Mouse (Mus musculus) liver, embryonic 14.5 days (tissue): Measurements from ENCODE around the gene Sertad4. TPM values are rescaled to one million over a fixed set of nuclear protein-coding genes. Genes with fewer than 3 reads are reported as not detected.

Experiments
- ATAC-seq: fragments of 200-750 bp; cut with Nextera tagmentation; 2 replicates; pipeline ENCODE4 v1.8.0; 2017; ENCODE audit warnings: moderate number of reproducible peaks, mild to moderate bottlenecking, moderate library complexity; ENCODE audit not compliant: insufficient read depth
- DNase-seq, 3 experiments: peaks; one replicate each; pipeline ENCODE4 v3.0.0-alpha.2; 2012 to 2013; ENCODE audit warnings: low read depth in 3 of 3, low spot score in 3 of 3
- H3K27ac ChIP-seq: fragments of 300-500 bp; sonication (generic); 2 replicates; pipeline ENCODE4 v1.5.1; 2014; ENCODE audit warnings: moderate library complexity, mild to moderate bottlenecking, control low read depth, inconsistent platforms
- H3K27me3 ChIP-seq: fragments of 300-500 bp; sonication (generic); 2 replicates; pipeline ENCODE4 v1.6.1; 2014; ENCODE audit warnings: mild to moderate bottlenecking, low read length, moderate library complexity; ENCODE audit not compliant: control insufficient read depth, insufficient read depth
- H3K36me3 ChIP-seq: fragments of 300-500 bp; sonication (generic); replicated peaks from 2 replicates; pipeline ENCODE4 v1.6.1; 2014; ENCODE audit warnings: low read depth; ENCODE audit not compliant: control insufficient read depth, insufficient read depth
- H3K4me1 ChIP-seq, 2 experiments: fragments of 200-500 bp in 1 of 2; fragments of 300-500 bp in 1 of 2; sonication (generic) in 1 of 2; replicated peaks; 2 replicates each; pipeline ENCODE4 v1.6.1; 2012 to 2014; ENCODE audit warnings: antibody characterized with exemption in 1 of 2, inconsistent platforms in 1 of 2, low read length in 1 of 2; ENCODE audit not compliant: control insufficient read depth in 2 of 2, insufficient read depth in 2 of 2
- H3K4me2 ChIP-seq: fragments of 300-500 bp; sonication (generic); 2 replicates; pipeline ENCODE4 v1.6.1; 2014; ENCODE audit warnings: low read depth, mild to moderate bottlenecking, control low read depth, moderate library complexity
- H3K4me3 ChIP-seq, 2 experiments: fragments of 200-500 bp in 1 of 2; fragments of 300-500 bp in 1 of 2; sonication (generic) in 1 of 2; 2 replicates each; pipeline ENCODE4 v1.5.1; 2012 to 2014; ENCODE audit warnings: low read depth in 2 of 2, low read length in 2 of 2, mild to moderate bottlenecking in 2 of 2, control low read depth in 1 of 2, inconsistent platforms in 1 of 2, moderate library complexity in 1 of 2; ENCODE audit not compliant: insufficient read depth in 1 of 2
- H3K9ac ChIP-seq: fragments of 300-500 bp; sonication (generic); replicated peaks from 2 replicates; pipeline ENCODE4 v1.6.1; 2014; ENCODE audit warnings: mild to moderate bottlenecking, control low read depth, moderate library complexity
- H3K9me3 ChIP-seq: fragments of 300-500 bp; sonication (generic); 2 replicates; pipeline ENCODE4 v1.6.1; 2016; ENCODE audit warnings: low read length, mixed read lengths; ENCODE audit not compliant: control insufficient read depth
- CTCF ChIP-seq: IDR thresholded peaks from 2 replicates; pipeline ENCODE4 v1.5.1; 2016; ENCODE audit warnings: antibody characterized with exemption, low read depth, control low read depth
- EP300 ChIP-seq: IDR thresholded peaks from 2 replicates; pipeline ENCODE4 v1.6.1; 2016; ENCODE audit warnings: antibody characterized with exemption, low read depth
- WGBS: fragments of 180-500 bp; shearing (Covaris S2); extraction: QIAGEN DNeasy Blood & Tissue Kit; methylation state at CpG from one replicate; pipeline ENCODE4 v1.1.7; 2014; ENCODE audit not compliant: insufficient replicate concordance; 5-methylcytosine and 5-hydroxymethylcytosine counted together
- polyA plus RNA-seq, 2 experiments: library from polyadenylated mRNA; depleted of rRNA in 1 of 2; stranded (reverse) in 1 of 2; unstranded in 1 of 2; fragments of >200 nt; fragmentation: Nextera tagmentation in 1 of 2; extraction: Ambion mirVana in 1 of 2; gene quantifications; 2 replicates each; pipeline versions ENCODE4 v1.2.1 to v1.2.3; 2012 to 2014

Sertad4 gene
- polyA plus RNA-seq, 2 experiments: 0.19 to 0.37 TPM

GRCm38 (mm10) chr1:192853429-192853828 lies 2.1 kb downstream of the Sertad4 start:
- DNase-seq: no peak
- TF ChIP-seq EP300 (no peak), CTCF (no peak)

GRCm38 (mm10) chr1:192852047-192852446 lies 3.5 kb downstream of the Sertad4 start:
- DNase-seq (no peak), ATAC-seq (no peak)
- Histone ChIP-seq H3K27me3 (peaks cover 64% of the 10 kb centered on the region), H3K27ac (no peak overlapping the region), H3K4me2 (no peak overlapping the region), H3K9me3 (no peaks in the 10 kb centered on the region), H3K4me1 (no peaks in the 10 kb centered on the region), H3K9ac (no peak overlapping the region), H3K4me3 (no peak overlapping the region), H3K36me3 (no peaks in the 10 kb centered on the region)
- TF ChIP-seq EP300 (no peak), CTCF (no peak)

More at GRCm38 (mm10) chr1:192853429-192853828, 2.1 kb downstream of the Sertad4 start:
- Histone ChIP-seq H3K36me3 (no peaks in the 10 kb centered on the region), H3K9me3 (no peaks in the 10 kb centered on the region), H3K27me3 (peaks cover 76% of the 10 kb centered on the region), H3K9ac (no peak overlapping the region), H3K4me3 (no peak overlapping the region), H3K27ac (no peak overlapping the region), H3K4me2 (no peak overlapping the region), H3K4me1 (no peaks in the 10 kb centered on the region)
- no peak for ATAC-seq
- WGBS: 41% methylated on average over 2 of the region's 2 CpGs

GRCm38 (mm10) chr1:192851640-192852039 lies 3.9 kb downstream of the Sertad4 start:
- Histone ChIP-seq H3K9me3 (no peaks in the 10 kb centered on the region), H3K27me3 (peaks cover 60% of the 10 kb centered on the region), H3K9ac (no peak overlapping the region), H3K36me3 (no peaks in the 10 kb centered on the region), H3K4me1 (no peaks in the 10 kb centered on the region), H3K27ac (no peak overlapping the region), H3K4me2 (no peak overlapping the region), H3K4me3 (no peak overlapping the region)
- TF ChIP-seq EP300 (no peak), CTCF (no peak)
- DNase-seq (no peak), ATAC-seq (no peak)
- WGBS: 15% methylated on average over 6 of the region's 6 CpGs

GRCm38 (mm10) chr1:192851126-192851525 lies 4.4 kb downstream of the Sertad4 start:
- Histone ChIP-seq H3K27ac (no peak overlapping the region), H3K9me3 (no peaks in the 10 kb centered on the region), H3K27me3 (peaks cover 55% of the 10 kb centered on the region), H3K4me3 (no peak overlapping the region), H3K9ac (no peak overlapping the region), H3K4me2 (no peak overlapping the region), H3K4me1 (no peaks in the 10 kb centered on the region), H3K36me3 (no peaks in the 10 kb centered on the region)
- DNase-seq: no peak
- WGBS: 7% methylated on average over 2 of the region's 2 CpGs
- ATAC-seq: no peak
- no peak for TF ChIP-seq EP300
- no peak for TF ChIP-seq CTCF

- H3K4me2 ChIP-seq: no peak overlapping the region
- H3K9me3 ChIP-seq: no peaks in the 10 kb centered on the region
- no peaks in the 10 kb centered on the region for H3K4me1 ChIP-seq
- H3K27me3 ChIP-seq: peaks cover 40% of the 10 kb centered on the region
- H3K27ac ChIP-seq: no peak overlapping the region
- no peaks in the 10 kb centered on the region for H3K36me3 ChIP-seq
- TF ChIP-seq EP300: no peak
- ATAC-seq (no peak), DNase-seq (no peak)
- no peak overlapping the region for H3K9ac ChIP-seq
- WGBS: 53% methylated on average over 5 of the region's 5 CpGs
- no peak overlapping the region for H3K4me3 ChIP-seq
Measured at GRCm38 (mm10) chr1:192849616-192850015, 5.9 kb downstream of the Sertad4 start.

GRCm38 (mm10) chr1:192847254-192847653 lies 8.3 kb downstream of the Sertad4 start:
- TF ChIP-seq CTCF (no peak), EP300 (no peak)
- ATAC-seq (no peak), DNase-seq (no peak)
- Histone ChIP-seq H3K9ac (no peak overlapping the region), H3K9me3 (no peaks in the 10 kb centered on the region), H3K36me3 (no peaks in the 10 kb centered on the region), H3K4me2 (no peak overlapping the region), H3K27me3 (peaks cover 16% of the 10 kb centered on the region), H3K4me1 (no peaks in the 10 kb centered on the region), H3K4me3 (no peak overlapping the region), H3K27ac (no peak overlapping the region)
- WGBS: 37% methylated on average over 3 of the region's 3 CpGs
